In the genomic region with DNA sequence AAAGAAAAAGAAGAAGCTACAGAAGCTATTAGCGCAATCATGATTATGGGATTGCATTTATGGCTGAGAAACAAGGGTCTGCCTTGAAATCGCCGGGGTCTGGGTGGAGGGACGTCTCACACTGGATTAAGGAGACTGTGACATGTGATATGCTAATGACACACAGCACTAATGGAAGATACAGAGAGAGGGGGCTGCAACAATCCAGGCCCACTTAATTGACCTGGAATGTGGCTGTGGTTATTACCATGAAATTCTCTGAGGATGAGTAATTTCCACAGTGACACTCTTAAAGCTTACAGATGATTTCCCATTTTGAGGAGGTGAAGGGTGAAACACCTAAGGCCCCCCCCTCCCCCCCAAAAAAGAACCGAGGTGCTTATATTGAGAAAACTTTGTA, we compare ENCODE assay signal across 22 mouse cellular contexts.
A peak's percentile ranks its signal among the peaks of the same experiment; 100 is the strongest.
DNase-seq lines count a peak whose midpoint lies in the region; ATAC-seq and TF ChIP-seq lines count a peak whose summit lies in the region.
"Had no signal": no experiment of that assay in that cellular context is flagged by ENCODE, and none has a peak within 500 bp of the region (broad histone marks: within the 10 kb centered on the region; RNA-seq: fewer than 3 reads in every experiment).

No protein-coding gene starts in this region.

- no peak for TF ChIP-seq POLR2A in bone marrow macrophage, adult 2 months (IDR thresholded peaks at IDR 0.05; ENCODE audit: borderline replicate concordance, low read depth, low read length)

- no peak overlapping the region for H3K4me2 ChIP-seq in midbrain, embryonic 14.5 days (ENCODE audit: low read length)
- H3K4me2 ChIP-seq in hindbrain, embryonic 12.5 days (replicated peaks): no peak overlapping the region
- no peak overlapping the region for H3K4me2 ChIP-seq in liver, embryonic 11.5 days
- H3K4me2 ChIP-seq: embryonic facial prominence, embryonic 15.5 days; forebrain, embryonic 13.5 days; heart, embryonic 12.5 days; hindbrain, embryonic 15.5 days had no signal

- no peaks in the 10 kb centered on the region for H3K27me3 ChIP-seq in midbrain, embryonic 14.5 days (ENCODE audit: control insufficient read depth, insufficient read depth, low read length)
- H3K27me3 ChIP-seq in midbrain, embryonic 10.5 days (ENCODE audit: low read depth, poor library complexity, severe bottlenecking): no peaks in the 10 kb centered on the region
- H3K27me3 ChIP-seq in hindbrain, embryonic 12.5 days: no peaks in the 10 kb centered on the region
- no peaks in the 10 kb centered on the region for H3K27me3 ChIP-seq in liver, embryonic 11.5 days (replicated peaks; ENCODE audit: control insufficient read depth, insufficient read depth, low read length)
- H3K27me3 ChIP-seq: embryonic facial prominence, embryonic 15.5 days; forebrain, embryonic 13.5 days; heart, embryonic 12.5 days; hindbrain, embryonic 15.5 days had no signal

- no peak for ATAC-seq in midbrain, embryonic 14.5 days (ENCODE audit: low FRiP score, low TSS enrichment)
- ATAC-seq in hindbrain, embryonic 12.5 days (ENCODE audit: low FRiP score): no peak
- ATAC-seq in liver, embryonic 11.5 days (replicated peaks; ENCODE audit: low FRiP score): no peak
- ATAC-seq: activated CD4-positive, CD25-positive, alpha-beta regulatory T cell, adult 4 months; CD4-positive, CD25-positive, alpha-beta regulatory T cell, adult 4 months; forebrain, embryonic 13.5 days; forebrain, postnatal 0 days; intestine, embryonic 16.5 days had no signal

- H3K36me3 ChIP-seq in midbrain, embryonic 14.5 days (ENCODE audit: control insufficient read depth, insufficient read depth, low read length): no peaks in the 10 kb centered on the region
- no peaks in the 10 kb centered on the region for H3K36me3 ChIP-seq in midbrain, embryonic 10.5 days
- no peaks in the 10 kb centered on the region for H3K36me3 ChIP-seq in hindbrain, embryonic 12.5 days
- no peaks in the 10 kb centered on the region for H3K36me3 ChIP-seq in liver, embryonic 11.5 days (ENCODE audit: control insufficient read depth, insufficient read depth, low read length)
- H3K36me3 ChIP-seq: embryonic facial prominence, embryonic 15.5 days; G1E; heart, embryonic 12.5 days; hindbrain, embryonic 10.5 days; hindbrain, embryonic 15.5 days had no signal

- H3K9ac ChIP-seq in midbrain, embryonic 14.5 days (replicated peaks; ENCODE audit: low read length): no peak overlapping the region
- H3K9ac ChIP-seq in hindbrain, embryonic 12.5 days: no peak overlapping the region
- no peak overlapping the region for H3K9ac ChIP-seq in liver, embryonic 11.5 days (ENCODE audit: low read depth, low read length)
- H3K9ac ChIP-seq: embryonic facial prominence, embryonic 15.5 days; forebrain, embryonic 13.5 days; forebrain, postnatal 0 days; heart, embryonic 12.5 days; hindbrain, embryonic 15.5 days had no signal

- 47% methylated on average over 5 of the region's 5 CpGs for WGBS in midbrain, embryonic 14.5 days
- 71% methylated on average over 5 of the region's 5 CpGs for WGBS in midbrain, embryonic 10.5 days
- 58% methylated on average over 5 of the region's 5 CpGs for WGBS in hindbrain, embryonic 12.5 days
- WGBS in liver, embryonic 11.5 days: 68% methylated on average over 5 of the region's 5 CpGs

- no peak overlapping the region for H3K4me3 ChIP-seq in midbrain, embryonic 14.5 days (replicated peaks; ENCODE audit: low read depth, low read length)
- no peak overlapping the region for H3K4me3 ChIP-seq in midbrain, embryonic 10.5 days
- no peak overlapping the region for H3K4me3 ChIP-seq in bone marrow macrophage, adult 2 months (ENCODE audit: insufficient read depth, low read length)
- H3K4me3 ChIP-seq in hindbrain, embryonic 12.5 days: no peak overlapping the region
- H3K4me3 ChIP-seq in liver, embryonic 11.5 days (ENCODE audit: low read depth, low read length): no peak overlapping the region
- H3K4me3 ChIP-seq: embryonic facial prominence, embryonic 15.5 days; forebrain, embryonic 13.5 days; heart, embryonic 12.5 days; hindbrain, embryonic 10.5 days; hindbrain, embryonic 15.5 days had no signal

- H3K4me1 ChIP-seq in midbrain, embryonic 14.5 days (ENCODE audit: control insufficient read depth, insufficient read depth, low read length): no peaks in the 10 kb centered on the region
- peaks cover 5% of the 10 kb centered on the region; the same call in 1 of the 2 replicates for H3K4me1 ChIP-seq in midbrain, embryonic 10.5 days
- no peaks in the 10 kb centered on the region for H3K4me1 ChIP-seq in bone marrow macrophage, adult 2 months (ENCODE audit: control insufficient read depth, insufficient read depth, low read length)
- no peaks in the 10 kb centered on the region for H3K4me1 ChIP-seq in hindbrain, embryonic 12.5 days
- no peaks in the 10 kb centered on the region for H3K4me1 ChIP-seq in liver, embryonic 11.5 days (replicated peaks; ENCODE audit: control insufficient read depth, insufficient read depth, low read length)
- H3K4me1 ChIP-seq: embryonic facial prominence, embryonic 15.5 days; forebrain, embryonic 13.5 days; heart, embryonic 12.5 days; hindbrain, embryonic 15.5 days had no signal

- TF ChIP-seq CTCF in bone marrow macrophage, adult 2 months (IDR thresholded peaks at IDR 0.05; ENCODE audit: low read depth, low read length): no peak

- no peaks in the 10 kb centered on the region for H3K9me3 ChIP-seq in midbrain, embryonic 14.5 days (ENCODE audit: control insufficient read depth, low read length)
- H3K9me3 ChIP-seq in midbrain, embryonic 10.5 days (replicated peaks): no peaks in the 10 kb centered on the region
- H3K9me3 ChIP-seq in hindbrain, embryonic 12.5 days (replicated peaks): no peaks in the 10 kb centered on the region
- H3K9me3 ChIP-seq in liver, embryonic 11.5 days (ENCODE audit: control insufficient read depth, low read length): no peaks in the 10 kb centered on the region
- H3K9me3 ChIP-seq: embryonic facial prominence, embryonic 15.5 days; forebrain, embryonic 13.5 days; G1E; heart, embryonic 12.5 days; hindbrain, embryonic 10.5 days; hindbrain, embryonic 15.5 days had no signal

- DNase-seq in midbrain, embryonic 14.5 days: peak; percentile 8
- DNase-seq in midbrain, embryonic 10.5 days (ENCODE audit: low spot score): no peak
- DNase-seq in retina, embryonic 14.5 days (ENCODE audit: low spot score): peak; percentile 21
- DNase-seq in liver, embryonic 11.5 days (ENCODE audit: low spot score): no peak
- DNase-seq: adrenal gland, postnatal 25 days; B cell, adult 2 months; cerebellum, adult 11 months; cerebellum, adult 8-10 months; cerebellum, postnatal 25 days; forebrain, postnatal 0 days; gastrocnemius, postnatal 14 days had no signal

- no peak overlapping the region for H3K27ac ChIP-seq in midbrain, embryonic 14.5 days (replicated peaks; ENCODE audit: low read depth, low read length)
- H3K27ac ChIP-seq in midbrain, embryonic 10.5 days (replicated peaks): no peak overlapping the region
- H3K27ac ChIP-seq in bone marrow macrophage, adult 2 months (ENCODE audit: insufficient read depth, low read depth, low read length): peak overlapping the region; percentile 21
- no peak overlapping the region for H3K27ac ChIP-seq in hindbrain, embryonic 12.5 days
- no peak overlapping the region for H3K27ac ChIP-seq in liver, embryonic 11.5 days (ENCODE audit: low read depth, low read length)
- H3K27ac ChIP-seq: embryonic facial prominence, embryonic 15.5 days; forebrain, embryonic 13.5 days; hindbrain, embryonic 10.5 days; hindbrain, embryonic 15.5 days had no signal

Comparison
In these comparisons a context has a peak if more than half of its experiments do, and no peak if none do; other contexts are left out.
1. DNase-seq: peak in midbrain, embryonic 14.5 days (single experiment) and retina, embryonic 14.5 days (single experiment); none in midbrain, embryonic 10.5 days (single experiment) and liver, embryonic 11.5 days (single experiment).